Mouse (Mus musculus) testis, postnatal 10 days (tissue): Measurements from ENCODE around the gene Brix1.

Experiments
- DNase-seq: peaks from one replicate; pipeline ENCODE4 v3.0.0; 2021; ENCODE audit warnings: low spot score

Gene Brix1

GRCm38 (mm10) chr15:10447102-10447501, 38.6 kb downstream of the Brix1 start:
- no peak for DNase-seq

GRCm38 (mm10) chr15:10442275-10442674, 43.5 kb downstream of the Brix1 start:
- DNase-seq, result no peak

DNA sequence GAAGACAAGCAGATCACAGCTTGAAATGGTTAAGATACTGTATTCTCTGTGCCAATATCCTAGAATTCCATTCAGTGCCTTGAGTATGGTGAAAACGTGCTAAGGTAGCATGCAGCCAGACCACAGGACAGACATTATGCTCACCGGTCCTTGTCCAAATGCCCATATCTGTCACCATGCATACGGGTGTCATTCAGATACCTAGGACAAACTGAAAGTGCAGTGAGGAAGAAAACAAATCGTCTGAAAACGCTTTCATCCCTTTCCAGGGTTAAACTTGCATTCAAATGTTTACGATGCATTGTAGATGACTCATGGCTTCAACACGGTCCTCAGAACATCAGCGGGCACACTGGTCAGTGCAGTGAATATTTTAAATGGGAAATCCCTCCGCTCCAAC, 44.3 kb downstream of the Brix1 start:
- DNase-seq, result no peak

- DNase-seq, result peak; percentile 43
Observed at GRCm38 (mm10) chr15:10439963-10440362, 45.8 kb downstream of the Brix1 start.

DNA sequence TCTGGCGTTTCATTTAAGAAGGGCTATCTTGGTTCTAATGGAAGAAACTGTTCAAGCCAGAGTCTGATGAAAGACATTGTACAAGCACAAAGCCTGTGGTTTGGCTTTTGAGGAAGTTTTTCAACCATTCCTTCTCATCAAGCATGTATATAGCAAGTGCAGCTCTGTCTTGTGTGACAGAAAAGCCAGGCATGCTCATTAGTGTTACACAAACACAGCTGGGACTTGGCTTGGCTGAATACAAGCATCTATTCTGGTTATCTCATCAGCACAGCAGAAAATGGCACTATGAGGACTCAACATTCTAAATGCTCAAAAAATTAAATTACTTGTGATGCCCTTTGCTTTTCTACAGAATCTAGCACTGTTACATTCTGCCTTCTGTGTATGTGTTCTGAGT, 48.9 kb downstream of the Brix1 start:
- no peak for DNase-seq

- no peak for DNase-seq
Observed at GRCm38 (mm10) chr15:10426545-10427266, 59.0 kb downstream of the Brix1 start.

DNA sequence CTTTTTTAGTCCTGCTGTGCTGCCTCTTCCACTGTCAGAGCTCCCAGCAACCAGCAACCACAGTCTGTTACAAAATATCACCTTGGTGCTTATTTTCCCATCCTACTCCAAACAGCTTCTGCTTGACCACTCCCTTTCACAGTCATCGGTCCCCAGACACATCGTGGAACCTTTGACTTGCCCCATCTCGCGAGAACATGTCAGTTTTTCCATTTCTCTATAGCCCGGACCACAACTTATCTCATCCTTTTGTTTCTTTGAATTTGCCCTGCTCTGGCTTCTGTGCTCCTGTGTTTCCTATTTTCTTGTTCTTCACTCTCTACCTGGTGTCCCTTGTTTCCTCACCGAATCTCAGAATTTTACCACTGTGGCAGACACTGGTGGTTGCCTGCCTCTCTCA, 59.6 kb downstream of the Brix1 start:
- DNase-seq, result no peak
